Mouse (Mus musculus): Measurements from ENCODE around the gene Pkp1.

GRCm38 (mm10) chr1:135847139-135847562 is 71.9 kb downstream of the Pkp1 start:
- no peak for TF ChIP-seq GATA1 (IDR thresholded peaks at IDR 0.05; ENCODE audit: borderline replicate concordance, low read length)
- TF ChIP-seq FLI1 (IDR thresholded peaks at IDR 0.05; ENCODE audit: low read length): no peak
